Mouse (Mus musculus): ENCODE results near the gene Nod1.

GRCm38 (mm10) chr6:54972929-54973211 is 458 bp upstream of the Nod1 start:
- TF ChIP-seq POLR2A (IDR thresholded peaks at IDR 0.05; ENCODE audit: borderline replicate concordance, control insufficient read depth, low read depth, low read length) = no peak
- TF ChIP-seq CTCF (IDR thresholded peaks at IDR 0.05; ENCODE audit: control insufficient read depth, insufficient read depth, low read length) = no peak
